Mouse (Mus musculus) lung, postnatal 25 days (tissue): ENCODE data around the gene Gm12695.

Experiments used
- DNase-seq: peaks from one replicate; pipeline ENCODE4 v3.0.0; 2022; ENCODE audit warnings: low spot score

The Gm12695 gene

GRCm38 (mm10) chr4:96698218-96698561, 86.8 kb downstream of the Gm12695 start:
- DNase-seq: no peak

GRCm38 (mm10) chr4:96697511-96698217, 87.3 kb downstream of the Gm12695 start:
- DNase-seq: no peak

- DNase-seq: no peak
These were observed 88.2 kb downstream of the Gm12695 start for GRCm38 (mm10) chr4:96696614-96697360.

GRCm38 (mm10) chr4:96687358-96687803, 97.6 kb downstream of the Gm12695 start:
- DNase-seq: no peak

GRCm38 (mm10) chr4:96683474-96683873, 101.5 kb downstream of the Gm12695 start:
- no peak for DNase-seq

- no peak for DNase-seq
These were observed 104.0 kb downstream of the Gm12695 start for GRCm38 (mm10) chr4:96680966-96681365.

- no peak for DNase-seq
These were observed 104.8 kb downstream of the Gm12695 start for GRCm38 (mm10) chr4:96680233-96680632.
